Mouse (Mus musculus): ENCODE results near the gene B3gnt6. TPM values are rescaled to one million over a fixed set of nuclear protein-coding genes. Genes with fewer than 3 reads are reported as not detected.
A peak's percentile ranks its signal among the peaks of the same experiment; 100 is the strongest.

B3gnt6 gene
- total RNA-seq (2017) = 1.0 TPM in 1 of 2 replicates, not detected in the other

- no peak for ATAC-seq (replicated peaks in 1 of 2; ENCODE audit: insufficient read depth in 1 of 2, low FRiP score in 2 of 2, low TSS enrichment in 1 of 2, low read depth in 1 of 2, poor library complexity in 2 of 2, severe bottlenecking in 2 of 2)
These were observed at the start of gene B3gnt6 for GRCm38 (mm10) chr7:98199381-98199780. B3gnt6 (minus strand) TSS chr7:98199481.

GRCm38 (mm10) chr7:98236686-98237359 is 37.5 kb upstream of the B3gnt6 start:
- ATAC-seq (replicated peaks in 1 of 2; ENCODE audit: insufficient read depth in 1 of 2, low FRiP score in 2 of 2, low TSS enrichment in 1 of 2, low read depth in 1 of 2, poor library complexity in 2 of 2, severe bottlenecking in 2 of 2) = no peak

- no peak for ATAC-seq (replicated peaks in 1 of 2; ENCODE audit: insufficient read depth in 1 of 2, low FRiP score in 2 of 2, low TSS enrichment in 1 of 2, low read depth in 1 of 2, poor library complexity in 2 of 2, severe bottlenecking in 2 of 2)
These were observed 24.5 kb upstream of the B3gnt6 start for GRCm38 (mm10) chr7:98223796-98224195.

- no peak for ATAC-seq (replicated peaks in 1 of 2; ENCODE audit: insufficient read depth in 1 of 2, low FRiP score in 2 of 2, low TSS enrichment in 1 of 2, low read depth in 1 of 2, poor library complexity in 2 of 2, severe bottlenecking in 2 of 2)
These were observed 17.4 kb upstream of the B3gnt6 start for GRCm38 (mm10) chr7:98216713-98217112.

GRCm38 (mm10) chr7:98202946-98203345 is 3.7 kb upstream of the B3gnt6 start:
- no peak for ATAC-seq (replicated peaks in 1 of 2; ENCODE audit: insufficient read depth in 1 of 2, low FRiP score in 2 of 2, low TSS enrichment in 1 of 2, low read depth in 1 of 2, poor library complexity in 2 of 2, severe bottlenecking in 2 of 2)

- no peak for ATAC-seq (replicated peaks in 1 of 2; ENCODE audit: insufficient read depth in 1 of 2, low FRiP score in 2 of 2, low TSS enrichment in 1 of 2, low read depth in 1 of 2, poor library complexity in 2 of 2, severe bottlenecking in 2 of 2)
These were observed 2.3 kb upstream of the B3gnt6 start for GRCm38 (mm10) chr7:98201493-98202028.

- ATAC-seq (replicated peaks in 1 of 2; ENCODE audit: insufficient read depth in 1 of 2, low FRiP score in 2 of 2, low TSS enrichment in 1 of 2, low read depth in 1 of 2, poor library complexity in 2 of 2, severe bottlenecking in 2 of 2) = no peak
These were observed 1.1 kb upstream of the B3gnt6 start for GRCm38 (mm10) chr7:98200396-98200795.

GRCm38 (mm10) chr7:98195151-98195801 is 4.0 kb downstream of the B3gnt6 start:
- no peak for ATAC-seq (replicated peaks in 1 of 2; ENCODE audit: insufficient read depth in 1 of 2, low FRiP score in 2 of 2, low TSS enrichment in 1 of 2, low read depth in 1 of 2, poor library complexity in 2 of 2, severe bottlenecking in 2 of 2)

- ATAC-seq (replicated peaks in 1 of 2; ENCODE audit: insufficient read depth in 1 of 2, low FRiP score in 2 of 2, low TSS enrichment in 1 of 2, low read depth in 1 of 2, poor library complexity in 2 of 2, severe bottlenecking in 2 of 2) = peak in 1 of 2 experiments; percentile 29; a peak in 2 of 4 replicates
These were observed 5.1 kb downstream of the B3gnt6 start for GRCm38 (mm10) chr7:98194026-98194792.

- peak; percentile 40 to 49 for ATAC-seq (replicated peaks in 1 of 2; ENCODE audit: insufficient read depth in 1 of 2, low FRiP score in 2 of 2, low TSS enrichment in 1 of 2, low read depth in 1 of 2, poor library complexity in 2 of 2, severe bottlenecking in 2 of 2)
These were observed 5.7 kb downstream of the B3gnt6 start for GRCm38 (mm10) chr7:98193515-98194025.

- ATAC-seq (replicated peaks in 1 of 2; ENCODE audit: insufficient read depth in 1 of 2, low FRiP score in 2 of 2, low TSS enrichment in 1 of 2, low read depth in 1 of 2, poor library complexity in 2 of 2, severe bottlenecking in 2 of 2) = no peak
These were observed 7.6 kb downstream of the B3gnt6 start for GRCm38 (mm10) chr7:98191571-98192250.

- no peak for ATAC-seq (replicated peaks in 1 of 2; ENCODE audit: insufficient read depth in 1 of 2, low FRiP score in 2 of 2, low TSS enrichment in 1 of 2, low read depth in 1 of 2, poor library complexity in 2 of 2, severe bottlenecking in 2 of 2)
These were observed 8.7 kb downstream of the B3gnt6 start for GRCm38 (mm10) chr7:98190578-98190977.

- ATAC-seq (replicated peaks in 1 of 2; ENCODE audit: insufficient read depth in 1 of 2, low FRiP score in 2 of 2, low TSS enrichment in 1 of 2, low read depth in 1 of 2, poor library complexity in 2 of 2, severe bottlenecking in 2 of 2) = no peak
These were observed 9.5 kb downstream of the B3gnt6 start for GRCm38 (mm10) chr7:98189745-98190144.

- no peak for ATAC-seq (replicated peaks in 1 of 2; ENCODE audit: insufficient read depth in 1 of 2, low FRiP score in 2 of 2, low TSS enrichment in 1 of 2, low read depth in 1 of 2, poor library complexity in 2 of 2, severe bottlenecking in 2 of 2)
These were observed 10.6 kb downstream of the B3gnt6 start for GRCm38 (mm10) chr7:98188680-98189079.

- no peak for ATAC-seq (replicated peaks in 1 of 2; ENCODE audit: insufficient read depth in 1 of 2, low FRiP score in 2 of 2, low TSS enrichment in 1 of 2, low read depth in 1 of 2, poor library complexity in 2 of 2, severe bottlenecking in 2 of 2)
These were observed 11.0 kb downstream of the B3gnt6 start for GRCm38 (mm10) chr7:98188238-98188637.

- peak; percentile 80 to 83 for ATAC-seq (replicated peaks in 1 of 2; ENCODE audit: insufficient read depth in 1 of 2, low FRiP score in 2 of 2, low TSS enrichment in 1 of 2, low read depth in 1 of 2, poor library complexity in 2 of 2, severe bottlenecking in 2 of 2)
These were observed 11.9 kb downstream of the B3gnt6 start for GRCm38 (mm10) chr7:98187332-98187731.

GRCm38 (mm10) chr7:98186637-98187036 is 12.6 kb downstream of the B3gnt6 start:
- ATAC-seq (replicated peaks in 1 of 2; ENCODE audit: insufficient read depth in 1 of 2, low FRiP score in 2 of 2, low TSS enrichment in 1 of 2, low read depth in 1 of 2, poor library complexity in 2 of 2, severe bottlenecking in 2 of 2) = no peak
